11 mouse cellular contexts compared by ENCODE assay signal in genomic region chr11:35527816-35528462, GRCm38 (mm10).
DNase-seq lines count a peak whose midpoint lies in the region; ATAC-seq and TF ChIP-seq lines count a peak whose summit lies in the region.
"Had no signal": no experiment of that assay in that cellular context is flagged by ENCODE, and none has a peak within 500 bp of the region (broad histone marks: within the 10 kb centered on the region; RNA-seq: fewer than 3 reads in every experiment).

No protein-coding gene starts in this region.

- H3K4me1 ChIP-seq in forebrain, embryonic 16.5 days (replicated peaks; ENCODE audit: control insufficient read depth, insufficient read depth, low read length): peaks cover 13% of the 10 kb centered on the region
- H3K4me1 ChIP-seq in midbrain, embryonic 11.5 days (ENCODE audit: control insufficient read depth, insufficient read depth, low read length): peaks cover 37% of the 10 kb centered on the region

- no peak for TF ChIP-seq CTCF in gastrocnemius, adult 2 months (IDR thresholded peaks at IDR 0.05)

- H3K36me3 ChIP-seq in forebrain, embryonic 16.5 days (ENCODE audit: control insufficient read depth, insufficient read depth): no peaks in the 10 kb centered on the region
- no peaks in the 10 kb centered on the region for H3K36me3 ChIP-seq in midbrain, embryonic 11.5 days (ENCODE audit: control insufficient read depth, insufficient read depth, low read length)
- H3K36me3 ChIP-seq: heart, embryonic 12.5 days had no signal

- no peaks in the 10 kb centered on the region for H3K9me3 ChIP-seq in forebrain, embryonic 16.5 days (ENCODE audit: control insufficient read depth, low read length)
- H3K9me3 ChIP-seq in midbrain, embryonic 11.5 days (ENCODE audit: control insufficient read depth, low read length): no peaks in the 10 kb centered on the region
- H3K9me3 ChIP-seq: heart, embryonic 12.5 days had no signal

- peaks cover 16% of the 10 kb centered on the region for H3K27me3 ChIP-seq in forebrain, embryonic 16.5 days (replicated peaks; ENCODE audit: control insufficient read depth, insufficient read depth, low read length)
- H3K27me3 ChIP-seq in midbrain, embryonic 11.5 days (ENCODE audit: control insufficient read depth, insufficient read depth, low read length): 0 out of 2 replicates have a peak, but pooled peaks cover 3% of the 10 kb centered on the region
- H3K27me3 ChIP-seq: heart, embryonic 12.5 days had no signal

- no peak overlapping the region for H3K4me2 ChIP-seq in forebrain, embryonic 16.5 days (ENCODE audit: low read length)
- H3K4me2 ChIP-seq in midbrain, embryonic 11.5 days: no peak overlapping the region
- H3K4me2 ChIP-seq: heart, embryonic 12.5 days had no signal

- H3K27ac ChIP-seq in forebrain, embryonic 16.5 days (ENCODE audit: low read length): no peak overlapping the region
- no peak overlapping the region; the same call in 1 of the 2 replicates for H3K27ac ChIP-seq in midbrain, embryonic 11.5 days (ENCODE audit: low read depth, low read length)
- no peak overlapping the region for H3K27ac ChIP-seq in gastrocnemius, adult 2 months
- H3K27ac ChIP-seq: macrophage had no signal

- no peak for DNase-seq in frontal cortex, postnatal 25 days (ENCODE audit: low spot score in 2 of 2)
- peak; percentile 42 for DNase-seq in Muller cell, postnatal 12 days (ENCODE audit: inconsistent ontology term)
- DNase-seq in midbrain, embryonic 11.5 days (ENCODE audit: low spot score, missing footprints): peak; percentile 93
- no peak for DNase-seq in yolk sac, embryonic 10.5 days (ENCODE audit: low spot score)
- DNase-seq in gastrocnemius, adult 2 months: no peak
- DNase-seq in urinary bladder, adult 2 months (ENCODE audit: low spot score): no peak
- DNase-seq: cerebellum, adult 9-10 months had no signal

- ATAC-seq in frontal cortex, adult (ENCODE audit: low TSS enrichment): peak; percentile 94
- peak; percentile 91 for ATAC-seq in forebrain, embryonic 16.5 days
- ATAC-seq in midbrain, embryonic 11.5 days (ENCODE audit: low FRiP score): peak; percentile 79

- no peak overlapping the region for H3K9ac ChIP-seq in forebrain, embryonic 16.5 days (replicated peaks; ENCODE audit: low read depth, low read length)
- no peak overlapping the region for H3K9ac ChIP-seq in midbrain, embryonic 11.5 days (ENCODE audit: low read length)
- H3K9ac ChIP-seq: heart, embryonic 12.5 days had no signal

- intact Hi-C loops in gastrocnemius, adult 2 months (cut with DNase I): no loop called here

- H3K4me3 ChIP-seq in forebrain, embryonic 16.5 days (replicated peaks; ENCODE audit: low read length): no peak overlapping the region
- no peak overlapping the region for H3K4me3 ChIP-seq in midbrain, embryonic 11.5 days (ENCODE audit: low read depth, low read length)
- H3K4me3 ChIP-seq in gastrocnemius, adult 2 months: no peak overlapping the region
- H3K4me3 ChIP-seq: heart, embryonic 12.5 days had no signal

- 9% methylated on average over 7 of the region's 7 CpGs for WGBS in forebrain, embryonic 16.5 days
- 34% methylated on average over 7 of the region's 7 CpGs for WGBS in midbrain, embryonic 11.5 days

Comparison
In these comparisons a context has a peak if more than half of its experiments do, and no peak if none do; other contexts are left out.
1. DNase-seq: peak in Muller cell, postnatal 12 days (single experiment) and midbrain, embryonic 11.5 days (single experiment); none in frontal cortex, postnatal 25 days (0 of 2), yolk sac, embryonic 10.5 days (single experiment), gastrocnemius, adult 2 months (single experiment) and urinary bladder, adult 2 months (single experiment).
2. Peak in every context shown above with its lines, with median percentiles within 50 percentile points of each other: ATAC-seq.